Mouse (Mus musculus) hindbrain, embryonic 11.5 days (tissue): ENCODE measurements around the gene Nipa1. TPM values are rescaled to one million over a fixed set of nuclear protein-coding genes. Genes with fewer than 3 reads are reported as not detected.

Source experiments
- ATAC-seq: fragments of 200-750 bp; cut with Nextera tagmentation; 2 replicates; pipeline ENCODE4 v1.8.0; 2017; ENCODE audit warnings: mild to moderate bottlenecking, moderate TSS enrichment, moderate library complexity; ENCODE audit not compliant: low FRiP score
- DNase-seq: peaks from one replicate; pipeline ENCODE4 v3.0.0-alpha.2; 2015; ENCODE audit warnings: low spot score
- H3K27ac ChIP-seq: fragments of 300-500 bp; sonication (generic); 2 replicates; pipeline ENCODE4 v1.5.1; 2014; ENCODE audit warnings: mild to moderate bottlenecking, low read depth, low read length
- H3K27me3 ChIP-seq: fragments of 300-500 bp; sonication (generic); 2 replicates; pipeline ENCODE4 v1.6.1; 2014; ENCODE audit warnings: mild to moderate bottlenecking, low read length, moderate library complexity, mixed read lengths; ENCODE audit not compliant: control insufficient read depth, insufficient read depth
- H3K36me3 ChIP-seq: fragments of 300-500 bp; sonication (generic); 2 replicates; pipeline ENCODE4 v1.6.1; 2014; ENCODE audit warnings: mild to moderate bottlenecking, low read length, moderate library complexity, mixed read lengths; ENCODE audit not compliant: control insufficient read depth, insufficient read depth
- H3K4me1 ChIP-seq: fragments of 300-500 bp; sonication (generic); replicated peaks from 2 replicates; pipeline ENCODE4 v1.6.1; 2014; ENCODE audit warnings: low read length, mixed read lengths; ENCODE audit not compliant: control insufficient read depth, insufficient read depth
- H3K4me2 ChIP-seq: fragments of 300-500 bp; sonication (generic); replicated peaks from 2 replicates; pipeline ENCODE4 v1.6.1; 2014; ENCODE audit warnings: mild to moderate bottlenecking, low read depth, low read length
- H3K4me3 ChIP-seq: fragments of 300-500 bp; sonication (generic); 2 replicates; pipeline ENCODE4 v1.5.1; 2014; ENCODE audit warnings: low read depth, low read length
- H3K9ac ChIP-seq: fragments of 300-500 bp; sonication (generic); 2 replicates; pipeline ENCODE4 v1.6.1; 2014; ENCODE audit warnings: low read depth, low read length
- H3K9me3 ChIP-seq: fragments of 300-500 bp; sonication (generic); 2 replicates; pipeline ENCODE4 v1.6.1; 2016; ENCODE audit warnings: low read length; ENCODE audit not compliant: control insufficient read depth
- WGBS: fragments of 180-500 bp; shearing (Covaris S2); extraction: QIAGEN DNeasy Blood & Tissue Kit; methylation state at CpG from one replicate; pipeline ENCODE4 v1.1.7; 2014; 5-methylcytosine and 5-hydroxymethylcytosine counted together
- polyA plus RNA-seq: library from polyadenylated mRNA; unstranded; fragments of >200 nt; fragmentation: Nextera tagmentation; extraction: Ambion mirVana; gene quantifications from 2 replicates; pipeline ENCODE4 v1.2.1, GENCODE M21; 2014

The Nipa1 gene
- polyA plus RNA-seq, 1 experiment from 2014 or later, result 11.1 TPM

- no peak overlapping the region for H3K27ac ChIP-seq
- no peak for DNase-seq
- H3K9me3 ChIP-seq, result no peaks in the 10 kb centered on the region
- H3K4me1 ChIP-seq, result 0 out of 2 replicates have a peak, but pooled peaks cover 2% of the 10 kb centered on the region
- ATAC-seq, result no peak
- H3K9ac ChIP-seq, result no peak overlapping the region
- 83% methylated on average over 3 of the region's 3 CpGs for WGBS
- H3K4me3 ChIP-seq, result no peak overlapping the region
- no peaks in the 10 kb centered on the region for H3K36me3 ChIP-seq
- no peaks in the 10 kb centered on the region for H3K27me3 ChIP-seq
- no peak overlapping the region for H3K4me2 ChIP-seq
These were observed 24.5 kb upstream of the Nipa1 start for GRCm38 (mm10) chr7:56044267-56044629.

GRCm38 (mm10) chr7:56043577-56044266 is 24.0 kb upstream of the Nipa1 start:
- ATAC-seq (no peak), DNase-seq (no peak)
- H3K27me3 ChIP-seq, result no peaks in the 10 kb centered on the region
- H3K27ac ChIP-seq, result no peak overlapping the region
- no peaks in the 10 kb centered on the region for H3K4me1 ChIP-seq
- no peaks in the 10 kb centered on the region for H3K36me3 ChIP-seq
- H3K9ac ChIP-seq, result no peak overlapping the region
- 74% methylated on average over 4 of the region's 4 CpGs for whole genome bisulfite sequencing
- H3K9me3 ChIP-seq, result no peaks in the 10 kb centered on the region
- H3K4me3 ChIP-seq, result no peak overlapping the region
- H3K4me2 ChIP-seq, result no peak overlapping the region

GRCm38 (mm10) chr7:56042353-56042752 is 22.6 kb upstream of the Nipa1 start:
- no peak overlapping the region for H3K4me2 ChIP-seq
- no peak overlapping the region for H3K4me3 ChIP-seq
- WGBS, result 21% methylated on average over 5 of the region's 5 CpGs
- DNase-seq, result peak; percentile 83
- H3K4me1 ChIP-seq, result no peaks in the 10 kb centered on the region
- no peak overlapping the region for H3K27ac ChIP-seq
- H3K36me3 ChIP-seq, result no peaks in the 10 kb centered on the region
- no peak for ATAC-seq
- no peak overlapping the region for H3K9ac ChIP-seq
- H3K9me3 ChIP-seq, result no peaks in the 10 kb centered on the region
- H3K27me3 ChIP-seq, result no peaks in the 10 kb centered on the region

- Histone ChIP-seq H3K27ac (no peak overlapping the region), H3K36me3 (no peaks in the 10 kb centered on the region), H3K9ac (no peak overlapping the region), H3K4me1 (no peaks in the 10 kb centered on the region), H3K27me3 (no peaks in the 10 kb centered on the region), H3K9me3 (no peaks in the 10 kb centered on the region), H3K4me2 (no peak overlapping the region), H3K4me3 (no peak overlapping the region)
- DNase-seq (no peak), ATAC-seq (no peak)
- WGBS, result 88% methylated on average over 3 of the region's 3 CpGs
These were observed 3.8 kb upstream of the Nipa1 start for GRCm38 (mm10) chr7:56023586-56023985.

GRCm38 (mm10) chr7:56018972-56019929 is 503 bp downstream of the Nipa1 start:
- Histone ChIP-seq H3K36me3 (no peaks in the 10 kb centered on the region), H3K4me3 (peak overlapping the region; percentile 71), H3K9me3 (no peaks in the 10 kb centered on the region), H3K4me1 (no peaks in the 10 kb centered on the region), H3K4me2 (peak overlapping the region; percentile 50), H3K27ac (peak overlapping the region; percentile 79), H3K9ac (peak overlapping the region; percentile 79), H3K27me3 (no peaks in the 10 kb centered on the region)
- ATAC-seq (peak; percentile 97), DNase-seq (peak; percentile 92)
- under 1% methylated on average over 41 of the region's 71 CpGs for WGBS

GRCm38 (mm10) chr7:56018446-56018971 is 1.2 kb downstream of the Nipa1 start:
- peak; percentile 20; the same call in 1 of the 2 replicates for ATAC-seq
- Histone ChIP-seq H3K27ac (peak overlapping the region; percentile 79; the same call in 1 of the 2 replicates), H3K27me3 (no peaks in the 10 kb centered on the region), H3K9ac (peak overlapping the region; percentile 79), H3K4me2 (peak overlapping the region; percentile 50), H3K36me3 (no peaks in the 10 kb centered on the region), H3K4me1 (no peaks in the 10 kb centered on the region), H3K4me3 (peak overlapping the region; percentile 71), H3K9me3 (no peaks in the 10 kb centered on the region)
- DNase-seq, result no peak
- WGBS, result 44% methylated on average over 7 of the region's 7 CpGs

GRCm38 (mm10) chr7:56017761-56018160 is 2.0 kb downstream of the Nipa1 start:
- Histone ChIP-seq H3K4me3 (no peak overlapping the region), H3K4me1 (no peaks in the 10 kb centered on the region), H3K27ac (no peak overlapping the region), H3K27me3 (no peaks in the 10 kb centered on the region), H3K4me2 (no peak overlapping the region), H3K9ac (no peak overlapping the region), H3K36me3 (no peaks in the 10 kb centered on the region), H3K9me3 (no peaks in the 10 kb centered on the region)
- 84% methylated on average over 3 of the region's 3 CpGs for WGBS
- ATAC-seq (no peak), DNase-seq (no peak)

GRCm38 (mm10) chr7:56015837-56016236 is 3.9 kb downstream of the Nipa1 start:
- Histone ChIP-seq H3K9ac (no peak overlapping the region), H3K27ac (no peak overlapping the region), H3K4me2 (no peak overlapping the region), H3K27me3 (no peaks in the 10 kb centered on the region), H3K9me3 (no peaks in the 10 kb centered on the region), H3K4me3 (no peak overlapping the region), H3K4me1 (no peaks in the 10 kb centered on the region), H3K36me3 (no peaks in the 10 kb centered on the region)
- WGBS, result 91% methylated on average over 7 of the region's 7 CpGs
- DNase-seq (no peak), ATAC-seq (no peak)
